Mouse (Mus musculus) erythroblast, embryonic 14.5 days (primary cell): Measurements from ENCODE around the gene Aldh16a1.

Source experiments
- GATA1 ChIP-seq: IDR thresholded peaks from 2 replicates; pipeline ENCODE4 v1.6.1; 2012; ENCODE audit warnings: low read length, inconsistent platforms, mixed read lengths
- TAL1 ChIP-seq: IDR thresholded peaks from 3 replicates; pipeline ENCODE4 v1.6.1; 2012; ENCODE audit warnings: low read length, inconsistent platforms, mixed read lengths

- TF ChIP-seq TAL1 (no peak), GATA1 (no peak)
These were observed 51.3 kb downstream of the Aldh16a1 start for GRCm38 (mm10) chr7:45102940-45103585.
